Mouse (Mus musculus): ENCODE data around the gene Cldn8. TPM values are rescaled to one million over a fixed set of nuclear protein-coding genes. Genes with fewer than 3 reads are reported as not detected.
A peak's percentile ranks its signal among the peaks of the same experiment; 100 is the strongest.

The Cldn8 gene
- polyA plus RNA-seq (2012; rRNA removed) = 0.18 and 0.21 TPM in 2 replicates

- no peak for DNase-seq (ENCODE audit: low read depth)
- TF ChIP-seq CTCF (IDR thresholded peaks at IDR 0.05; ENCODE audit: borderline replicate concordance, extremely low read depth, insufficient read depth, insufficient read length) (no peak), POLR2A (IDR thresholded peaks at IDR 0.05; ENCODE audit: borderline replicate concordance, extremely low read depth, insufficient read depth, insufficient read length, poor library complexity, severe bottlenecking) (no peak)
Measured at GRCm38 (mm10) chr16:88563045-88563913, at the start of gene Cldn8. Gene Cldn8, minus strand, starts transcription at chr16:88563183.

GRCm38 (mm10) chr16:88612712-88613111, 49.7 kb upstream of the Cldn8 start:
- no peak for TF ChIP-seq POLR2A (IDR thresholded peaks at IDR 0.05; ENCODE audit: borderline replicate concordance, extremely low read depth, insufficient read depth, insufficient read length, poor library complexity, severe bottlenecking)
- DNase-seq (ENCODE audit: low read depth) = peak; percentile 50

- TF ChIP-seq CTCF (IDR thresholded peaks at IDR 0.05; ENCODE audit: borderline replicate concordance, extremely low read depth, insufficient read depth, insufficient read length) = no peak
- no peak for TF ChIP-seq POLR2A (IDR thresholded peaks at IDR 0.05; ENCODE audit: borderline replicate concordance, extremely low read depth, insufficient read depth, insufficient read length, poor library complexity, severe bottlenecking)
- no peak for DNase-seq (ENCODE audit: low read depth)
Measured at GRCm38 (mm10) chr16:88611922-88612321, 48.9 kb upstream of the Cldn8 start, which contains the start of gene Krtap24-1. Gene Krtap24-1, minus strand, starts transcription at chr16:88612279.

GRCm38 (mm10) chr16:88604570-88604969, 41.6 kb upstream of the Cldn8 start:
- TF ChIP-seq CTCF (IDR thresholded peaks at IDR 0.05; ENCODE audit: borderline replicate concordance, extremely low read depth, insufficient read depth, insufficient read length) (no peak), POLR2A (IDR thresholded peaks at IDR 0.05; ENCODE audit: borderline replicate concordance, extremely low read depth, insufficient read depth, insufficient read length, poor library complexity, severe bottlenecking) (no peak)

GRCm38 (mm10) chr16:88602464-88602863, 39.5 kb upstream of the Cldn8 start:
- no peak for DNase-seq (ENCODE audit: low read depth)
- no peak for TF ChIP-seq CTCF (IDR thresholded peaks at IDR 0.05; ENCODE audit: borderline replicate concordance, extremely low read depth, insufficient read depth, insufficient read length)
- TF ChIP-seq POLR2A (IDR thresholded peaks at IDR 0.05; ENCODE audit: borderline replicate concordance, extremely low read depth, insufficient read depth, insufficient read length, poor library complexity, severe bottlenecking) = no peak

More at GRCm38 (mm10) chr16:88604570-88604969, 41.6 kb upstream of the Cldn8 start:
- no peak for DNase-seq (ENCODE audit: low read depth)

GRCm38 (mm10) chr16:88600303-88600702, 37.3 kb upstream of the Cldn8 start:
- DNase-seq (ENCODE audit: low read depth) = no peak
- TF ChIP-seq POLR2A (IDR thresholded peaks at IDR 0.05; ENCODE audit: borderline replicate concordance, extremely low read depth, insufficient read depth, insufficient read length, poor library complexity, severe bottlenecking) (no peak), CTCF (IDR thresholded peaks at IDR 0.05; ENCODE audit: borderline replicate concordance, extremely low read depth, insufficient read depth, insufficient read length) (no peak)

- TF ChIP-seq POLR2A (IDR thresholded peaks at IDR 0.05; ENCODE audit: borderline replicate concordance, extremely low read depth, insufficient read depth, insufficient read length, poor library complexity, severe bottlenecking) (no peak), CTCF (IDR thresholded peaks at IDR 0.05; ENCODE audit: borderline replicate concordance, extremely low read depth, insufficient read depth, insufficient read length) (no peak)
Measured at GRCm38 (mm10) chr16:88599504-88600237, 36.7 kb upstream of the Cldn8 start.

GRCm38 (mm10) chr16:88592758-88593157, 29.8 kb upstream of the Cldn8 start:
- TF ChIP-seq POLR2A (IDR thresholded peaks at IDR 0.05; ENCODE audit: borderline replicate concordance, extremely low read depth, insufficient read depth, insufficient read length, poor library complexity, severe bottlenecking) (no peak), CTCF (IDR thresholded peaks at IDR 0.05; ENCODE audit: borderline replicate concordance, extremely low read depth, insufficient read depth, insufficient read length) (peak; percentile 31; the same call in 1 of the 2 replicates)
- DNase-seq (ENCODE audit: low read depth) = no peak

More at GRCm38 (mm10) chr16:88599504-88600237, 36.7 kb upstream of the Cldn8 start:
- no peak for DNase-seq (ENCODE audit: low read depth)

- TF ChIP-seq CTCF (IDR thresholded peaks at IDR 0.05; ENCODE audit: borderline replicate concordance, extremely low read depth, insufficient read depth, insufficient read length) (no peak), POLR2A (IDR thresholded peaks at IDR 0.05; ENCODE audit: borderline replicate concordance, extremely low read depth, insufficient read depth, insufficient read length, poor library complexity, severe bottlenecking) (no peak)
- DNase-seq (ENCODE audit: low read depth) = no peak
Measured at GRCm38 (mm10) chr16:88583338-88583737, 20.4 kb upstream of the Cldn8 start.

GRCm38 (mm10) chr16:88575885-88576679, 13.1 kb upstream of the Cldn8 start:
- no peak for DNase-seq (ENCODE audit: low read depth)
- TF ChIP-seq POLR2A (IDR thresholded peaks at IDR 0.05; ENCODE audit: borderline replicate concordance, extremely low read depth, insufficient read depth, insufficient read length, poor library complexity, severe bottlenecking) (no peak), CTCF (IDR thresholded peaks at IDR 0.05; ENCODE audit: borderline replicate concordance, extremely low read depth, insufficient read depth, insufficient read length) (no peak)
